Mouse (Mus musculus): Measurements from ENCODE around the gene Alkal2. TPM values are rescaled to one million over a fixed set of nuclear protein-coding genes. Genes with fewer than 3 reads are reported as not detected.

Alkal2 gene
- 0.47 and 1.5 TPM in 2 replicates for polyA plus RNA-seq (2015; fragmentation: Nextera tagmentation; extraction: Ambion mirVana)

DNA sequence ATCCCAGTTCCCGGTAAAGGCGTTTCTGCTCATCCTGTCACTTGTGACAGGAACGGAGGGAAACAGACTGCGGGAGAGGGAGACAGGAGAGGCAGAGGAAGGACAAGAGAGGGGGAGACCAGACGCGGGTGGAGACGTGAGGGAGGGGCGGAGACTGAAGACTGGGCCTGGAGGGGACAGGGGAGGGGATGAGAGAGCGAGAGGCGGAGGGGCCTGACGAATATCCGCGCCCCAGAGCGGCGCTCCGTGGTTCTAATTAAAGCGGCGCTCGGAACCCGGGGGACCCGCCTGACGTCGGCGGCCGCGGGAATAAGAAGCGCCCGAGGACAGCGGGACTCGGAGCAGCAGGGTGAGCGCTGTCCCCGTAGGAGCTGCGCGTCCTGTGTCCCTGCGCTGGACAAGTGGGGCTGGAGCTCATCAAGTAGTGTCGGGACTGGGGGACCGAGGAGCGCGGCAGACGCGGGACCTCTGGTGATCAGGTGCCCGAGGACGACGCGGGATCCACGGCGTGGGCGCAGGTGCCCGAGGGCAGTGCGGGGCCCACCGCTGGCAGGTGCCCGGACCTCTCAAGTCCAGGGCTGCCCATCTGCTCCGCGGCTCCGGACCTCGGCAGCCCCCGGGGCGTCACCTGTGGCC lies at the start of gene Alkal2:
TSS of gene Alkal2 (plus strand) at position 337 of the 636 bp plus-strand sequence.
- Histone ChIP-seq H3K9ac (ENCODE audit: low read depth, low read length) (peak within 1 kb of the TSS; percentile 37), H3K9me3 (ENCODE audit: control insufficient read depth) (no peaks in the 10 kb centered on the region), H3K27ac (ENCODE audit: low read depth, low read length) (no peak within 1 kb of the TSS), H3K4me1 (replicated peaks; ENCODE audit: control insufficient read depth, insufficient read depth, low read length) (0 out of 2 replicates have a peak, but pooled peaks cover 4% of the 10 kb centered on the region), H3K36me3 (ENCODE audit: control insufficient read depth, insufficient read depth) (no peaks in the 10 kb centered on the region), H3K4me2 (replicated peaks; ENCODE audit: low read depth) (peak within 1 kb of the TSS; percentile 90), H3K27me3 (replicated peaks; ENCODE audit: control insufficient read depth, insufficient read depth, low read length) (peaks cover 38% of the 10 kb centered on the region), H3K4me3 (ENCODE audit: low read depth, low read length) (peak within 1 kb of the TSS; percentile 49)
- under 1% methylated on average over 55 of the region's 58 CpGs for WGBS
- TF ChIP-seq CTCF (IDR thresholded peaks at IDR 0.05; ENCODE audit: low read depth): no peak
- ATAC-seq: no peak

DNA sequence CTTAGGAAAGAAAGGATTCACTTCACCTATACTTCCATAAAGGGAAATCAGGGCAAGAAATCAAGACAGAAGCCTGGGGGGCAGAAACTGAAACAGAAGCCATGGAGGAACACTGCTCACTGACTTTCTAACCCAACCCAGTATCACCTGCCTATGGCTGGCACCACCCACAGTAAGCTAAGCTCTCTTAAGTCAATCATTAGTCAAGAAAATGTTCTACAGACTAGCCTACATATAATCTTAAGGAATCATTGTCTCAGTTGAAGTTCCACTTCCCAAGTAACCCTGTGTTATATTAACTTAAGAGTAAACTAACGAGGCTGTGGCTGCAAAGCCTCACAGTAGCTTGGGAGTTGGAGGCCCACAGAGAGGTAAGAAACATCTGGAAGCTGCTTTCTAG lies 35.6 kb upstream of the Alkal2 start:
- no peaks in the 10 kb centered on the region for H3K36me3 ChIP-seq (ENCODE audit: control insufficient read depth, insufficient read depth)
- ATAC-seq: peak; percentile 94
- TF ChIP-seq CTCF (IDR thresholded peaks at IDR 0.05; ENCODE audit: low read depth): no peak
- H3K4me3 ChIP-seq (ENCODE audit: low read depth, low read length): no peak overlapping the region
- H3K9ac ChIP-seq (ENCODE audit: low read depth, low read length): no peak overlapping the region
- H3K4me1 ChIP-seq (replicated peaks; ENCODE audit: control insufficient read depth, insufficient read depth, low read length): no peaks in the 10 kb centered on the region
- no peaks in the 10 kb centered on the region for H3K9me3 ChIP-seq (ENCODE audit: control insufficient read depth)
- H3K4me2 ChIP-seq (replicated peaks; ENCODE audit: low read depth): no peak overlapping the region
- 21% methylated on average over 1 of the region's 1 CpGs for WGBS
- no peaks in the 10 kb centered on the region for H3K27me3 ChIP-seq (replicated peaks; ENCODE audit: control insufficient read depth, insufficient read depth, low read length)
- no peak overlapping the region for H3K27ac ChIP-seq (ENCODE audit: low read depth, low read length)

DNA sequence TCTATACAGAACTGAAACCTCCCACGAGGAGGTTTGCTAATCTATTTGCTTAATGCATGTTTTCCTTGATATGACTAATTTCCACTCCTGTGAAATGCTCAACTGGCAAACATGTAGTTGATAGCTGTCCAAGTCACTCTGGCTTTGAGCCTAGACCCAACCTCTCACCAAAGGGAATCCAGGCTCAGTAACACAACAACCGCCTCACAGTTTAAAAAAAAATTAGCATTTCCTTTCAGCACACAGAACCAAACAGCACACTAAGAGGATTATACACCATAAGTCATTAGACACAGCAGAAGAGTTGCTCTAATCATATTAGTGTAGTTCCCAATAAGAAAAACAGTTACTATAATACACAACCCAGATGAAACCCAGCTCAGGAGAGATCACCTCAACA lies 33.2 kb upstream of the Alkal2 start:
- Histone ChIP-seq H3K4me3 (ENCODE audit: low read depth, low read length) (no peak overlapping the region), H3K36me3 (ENCODE audit: control insufficient read depth, insufficient read depth) (no peaks in the 10 kb centered on the region), H3K9me3 (ENCODE audit: control insufficient read depth) (no peaks in the 10 kb centered on the region), H3K27ac (ENCODE audit: low read depth, low read length) (no peak overlapping the region), H3K4me2 (replicated peaks; ENCODE audit: low read depth) (no peak overlapping the region), H3K27me3 (replicated peaks; ENCODE audit: control insufficient read depth, insufficient read depth, low read length) (no peaks in the 10 kb centered on the region), H3K9ac (ENCODE audit: low read depth, low read length) (no peak overlapping the region), H3K4me1 (replicated peaks; ENCODE audit: control insufficient read depth, insufficient read depth, low read length) (no peaks in the 10 kb centered on the region)
- TF ChIP-seq CTCF (IDR thresholded peaks at IDR 0.05; ENCODE audit: low read depth): no peak
- ATAC-seq: no peak
- 42% methylated on average over 2 of the region's 2 CpGs for WGBS

DNA sequence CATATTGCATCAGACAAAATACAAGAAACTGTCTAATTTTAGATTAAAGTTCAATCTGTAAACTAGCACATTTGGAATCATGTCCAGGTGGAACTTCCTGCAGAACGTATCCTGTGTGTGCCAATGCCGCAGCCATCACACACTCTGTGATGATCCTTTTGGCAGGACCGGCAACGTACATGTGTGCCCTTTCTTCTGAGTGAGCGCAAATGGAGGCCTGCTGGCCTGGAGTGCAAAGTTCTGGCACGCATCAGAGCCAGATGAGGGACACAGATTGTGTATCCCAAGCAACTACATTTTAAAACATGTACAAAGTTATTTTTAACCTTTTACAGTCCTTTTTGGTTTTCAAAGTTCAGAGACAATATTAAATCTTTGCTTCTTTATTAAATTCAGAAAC lies 32.3 kb upstream of the Alkal2 start:
- ATAC-seq: no peak

DNA sequence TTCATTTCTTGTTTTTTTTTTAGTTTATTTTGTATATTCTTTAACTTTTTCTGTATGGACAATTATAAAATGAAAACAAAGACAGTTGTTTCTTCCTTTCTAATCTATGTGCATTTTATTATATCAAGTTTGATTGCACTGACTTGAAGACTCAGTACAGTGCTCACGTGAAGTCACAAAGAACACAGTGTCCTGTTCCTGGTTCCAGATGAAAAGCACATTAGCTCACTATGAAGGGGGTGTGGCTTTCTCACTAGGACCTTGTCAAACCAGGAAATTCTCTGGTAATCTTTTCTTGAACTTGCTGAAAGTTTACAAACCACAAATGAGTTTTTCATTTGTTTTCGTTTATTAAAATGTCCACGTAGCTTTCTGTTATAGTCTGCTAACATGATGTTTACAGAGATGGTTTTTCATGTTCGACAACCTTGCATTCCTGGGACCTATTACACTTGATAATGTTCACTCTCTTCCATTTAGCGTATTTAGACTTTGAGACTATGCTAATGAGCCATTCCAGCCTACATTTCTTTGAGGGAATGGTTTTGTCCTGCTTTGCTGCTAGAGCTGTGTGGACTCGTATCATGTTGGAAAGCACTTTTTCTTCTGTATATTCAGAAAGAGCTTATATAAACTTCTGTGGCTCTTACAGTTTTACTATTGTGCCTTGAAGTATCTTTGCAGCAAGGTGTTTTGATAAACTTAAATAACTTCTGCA lies 28.5 kb upstream of the Alkal2 start:
- no peaks in the 10 kb centered on the region for H3K27me3 ChIP-seq (replicated peaks; ENCODE audit: control insufficient read depth, insufficient read depth, low read length)
- H3K36me3 ChIP-seq (ENCODE audit: control insufficient read depth, insufficient read depth): no peaks in the 10 kb centered on the region
- no peak overlapping the region for H3K9ac ChIP-seq (ENCODE audit: low read depth, low read length)
- WGBS: 32% methylated on average over 6 of the region's 6 CpGs
- TF ChIP-seq CTCF (IDR thresholded peaks at IDR 0.05; ENCODE audit: low read depth): no peak
- ATAC-seq: peak; percentile 94
- peak overlapping the region; percentile 72 for H3K27ac ChIP-seq (ENCODE audit: low read depth, low read length)
- H3K9me3 ChIP-seq (ENCODE audit: control insufficient read depth): no peaks in the 10 kb centered on the region
- no peaks in the 10 kb centered on the region for H3K4me1 ChIP-seq (replicated peaks; ENCODE audit: control insufficient read depth, insufficient read depth, low read length)
- no peak overlapping the region for H3K4me3 ChIP-seq (ENCODE audit: low read depth, low read length)
- peak overlapping the region; percentile 6 for H3K4me2 ChIP-seq (replicated peaks; ENCODE audit: low read depth)

More for the DNA sequence above, 32.3 kb upstream of the Alkal2 start:
- H3K27ac ChIP-seq (ENCODE audit: low read depth, low read length): no peak overlapping the region
- no peak overlapping the region for H3K9ac ChIP-seq (ENCODE audit: low read depth, low read length)
- H3K4me3 ChIP-seq (ENCODE audit: low read depth, low read length): no peak overlapping the region
- H3K4me1 ChIP-seq (replicated peaks; ENCODE audit: control insufficient read depth, insufficient read depth, low read length): no peaks in the 10 kb centered on the region
- no peaks in the 10 kb centered on the region for H3K27me3 ChIP-seq (replicated peaks; ENCODE audit: control insufficient read depth, insufficient read depth, low read length)
- 81% methylated on average over 6 of the region's 6 CpGs for WGBS
- no peak for TF ChIP-seq CTCF (IDR thresholded peaks at IDR 0.05; ENCODE audit: low read depth)
- no peak overlapping the region for H3K4me2 ChIP-seq (replicated peaks; ENCODE audit: low read depth)
- no peaks in the 10 kb centered on the region for H3K9me3 ChIP-seq (ENCODE audit: control insufficient read depth)
- no peaks in the 10 kb centered on the region for H3K36me3 ChIP-seq (ENCODE audit: control insufficient read depth, insufficient read depth)

DNA sequence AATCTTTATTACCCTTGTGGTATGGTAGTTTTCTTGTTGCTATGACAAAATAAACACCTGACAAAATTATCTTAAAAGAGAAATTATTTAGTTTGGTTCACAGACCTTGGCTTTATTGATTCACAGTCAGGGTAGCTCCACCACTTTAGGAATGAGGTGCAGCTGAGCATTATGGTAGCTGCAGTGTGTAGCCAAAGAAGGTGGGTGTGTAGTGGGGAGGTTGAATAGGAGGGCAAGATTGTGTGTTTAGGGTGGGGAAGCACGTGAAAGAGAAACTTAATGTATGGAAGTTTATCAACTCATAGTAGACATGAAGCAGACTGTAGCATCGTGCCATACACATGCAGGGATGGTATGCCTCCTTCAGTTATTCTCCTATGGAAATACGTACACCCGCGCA lies 27.9 kb upstream of the Alkal2 start:
- H3K4me3 ChIP-seq (ENCODE audit: low read depth, low read length): no peak overlapping the region
- no peak overlapping the region for H3K9ac ChIP-seq (ENCODE audit: low read depth, low read length)

More for the DNA sequence above, 27.9 kb upstream of the Alkal2 start:
- Histone ChIP-seq H3K4me1 (replicated peaks; ENCODE audit: control insufficient read depth, insufficient read depth, low read length) (no peaks in the 10 kb centered on the region), H3K9me3 (ENCODE audit: control insufficient read depth) (no peaks in the 10 kb centered on the region), H3K27ac (ENCODE audit: low read depth, low read length) (peak overlapping the region; percentile 72), H3K36me3 (ENCODE audit: control insufficient read depth, insufficient read depth) (no peaks in the 10 kb centered on the region), H3K27me3 (replicated peaks; ENCODE audit: control insufficient read depth, insufficient read depth, low read length) (no peaks in the 10 kb centered on the region), H3K4me2 (replicated peaks; ENCODE audit: low read depth) (peak overlapping the region; percentile 6; the same call in 1 of the 2 replicates)
- 73% methylated on average over 5 of the region's 5 CpGs for WGBS
- TF ChIP-seq CTCF (IDR thresholded peaks at IDR 0.05; ENCODE audit: low read depth): no peak
- peak; percentile 57 for ATAC-seq

All from intestine, postnatal 0 days (tissue).